Mouse (Mus musculus): Measurements from ENCODE around the gene Arhgef26.

DNA sequence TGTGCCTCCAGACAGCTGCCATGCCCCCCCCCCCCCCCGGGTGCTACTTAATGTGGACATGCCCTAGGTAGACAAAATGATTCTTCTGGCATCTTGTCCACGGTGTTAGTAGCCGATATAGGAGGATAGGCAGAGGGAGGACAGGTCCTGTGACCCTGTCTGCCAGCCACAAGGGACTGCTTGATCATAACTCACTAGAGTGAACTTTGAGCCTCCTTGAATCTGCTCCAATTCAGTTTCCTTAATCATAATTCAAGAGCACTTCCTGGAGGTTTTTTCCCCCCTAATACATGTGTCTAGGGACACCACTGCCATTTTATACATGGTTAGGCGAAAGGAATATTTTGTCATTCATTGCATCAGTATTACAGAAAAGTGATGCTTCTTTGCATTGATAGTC, 36.2 kb downstream of the Arhgef26 start:
- no peak for TF ChIP-seq CTCF (IDR thresholded peaks at IDR 0.05; ENCODE audit: low read depth, low read length)
- TF ChIP-seq POLR2A (IDR thresholded peaks at IDR 0.05; ENCODE audit: borderline replicate concordance, low read depth, low read length) = no peak

Measured in bone marrow macrophage, adult 2 months (primary cell).